Mouse (Mus musculus) embryonic stem cell, embryonic (primary cell): ENCODE results near the gene Ccdc173.

Experiments
- CTCF ChIA-PET, 4 experiments: fragments of 300-600 bp in 2 of 4; fragments of 350-600 bp in 2 of 4; sonication (Branson Sonifier 250); formaldehyde crosslinking; loops; one replicate each; lab custom pipeline; 2022; ENCODE audit warnings: inconsistent platforms in 2 of 4; lab: Charles Lee
- POLR2A ChIA-PET, 4 experiments: fragments of 300-600 bp in 2 of 4; fragments of 350-600 bp in 2 of 4; sonication (Branson Sonifier 250); formaldehyde crosslinking; loops; one replicate each; lab custom pipeline; 2022; ENCODE audit warnings: antibody characterized with exemption in 4 of 4, inconsistent platforms in 1 of 4; lab: Charles Lee

The Ccdc173 gene

DNA sequence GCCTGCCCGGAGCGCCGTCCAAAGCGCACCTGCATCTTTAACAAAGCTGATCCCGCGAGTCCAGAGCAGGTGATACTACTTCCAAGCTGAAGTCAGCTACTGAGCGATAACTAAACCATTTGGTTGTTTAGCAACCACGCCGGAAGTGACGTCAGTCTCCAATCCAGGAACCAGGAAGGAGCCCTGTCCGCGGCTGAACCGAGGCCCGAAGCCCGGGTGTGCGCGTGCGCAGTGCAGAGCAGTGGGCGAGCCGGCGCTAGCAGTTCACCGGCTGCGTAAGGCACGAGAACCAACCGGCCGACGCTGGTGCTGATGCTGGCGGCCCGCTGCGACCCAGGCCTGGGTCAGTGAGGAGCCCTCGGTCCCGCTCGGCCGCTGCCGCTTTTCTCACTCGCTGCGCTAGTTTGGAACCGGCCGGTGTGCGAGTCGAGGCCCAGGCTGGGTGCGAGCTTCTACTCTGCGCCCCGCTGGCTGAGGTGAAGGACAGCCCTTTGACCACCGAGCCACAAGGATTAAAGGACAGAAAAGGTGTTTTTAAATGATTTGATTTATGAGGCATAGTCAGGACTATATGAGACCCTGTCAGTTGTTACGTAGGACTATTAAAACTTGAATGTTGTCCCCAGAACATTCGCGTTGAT lies at the start of gene Ccdc173, which contains the start of gene Phospho2:
TSS of gene Ccdc173 (minus strand) at position 147 of the 641 bp plus-strand sequence.
TSS of gene Phospho2 (plus strand) at position 195 of the 641 bp plus-strand sequence.
- POLR2A ChIA-PET, result interaction anchor here in 3 of 4 experiments (0.5 to 2.8 kb wide), 43 partner anchors 8 to 197 kb away, joined by 3 to 20 read pairs (median 4); partner anchors contain the start of genes Klhl23 (in 3 of the 3), Fastkd1 (in 2 of the 3), Mettl5 (in 2 of the 3) and Ppig (in 2 of the 3)
- CTCF ChIA-PET, result interaction anchor here (0.5 to 3.6 kb wide), 31 partner anchors 9 to 176 kb away, joined by 3 to 42 read pairs (median 5); partner anchors contain the start of genes Klhl23 (in 2 of the 4), Bbs5 (in 1 of the 4), Mettl5 (in 1 of the 4) and Ppig (in 1 of the 4)

DNA sequence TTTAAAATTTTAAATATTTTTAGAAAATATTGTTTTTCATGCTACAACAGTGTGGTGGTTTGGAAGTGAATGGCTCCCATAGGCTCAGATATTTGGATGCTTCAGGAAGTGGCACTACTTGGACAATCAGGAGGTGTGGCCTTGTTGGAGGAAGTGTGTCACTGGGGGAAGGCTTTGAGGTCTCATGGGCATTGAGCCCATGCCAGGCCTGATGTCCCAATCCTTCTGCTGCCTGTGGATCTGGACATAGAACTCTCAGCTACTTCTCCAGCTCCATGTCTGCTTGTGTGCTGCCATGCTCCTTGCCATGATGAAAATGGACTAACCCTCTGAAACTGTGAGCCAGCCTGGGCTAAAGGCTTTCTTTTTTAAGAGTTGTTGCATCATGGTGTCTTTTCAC lies 49.3 kb upstream of the Ccdc173 start:
- POLR2A ChIA-PET, result interaction anchor here in 2 of 4 experiments (0.6 to 2.9 kb wide), 4 partner anchors 17 to 226 kb away, joined by 3 to 6 read pairs (median 4); no protein-coding TSS in a partner anchor

DNA sequence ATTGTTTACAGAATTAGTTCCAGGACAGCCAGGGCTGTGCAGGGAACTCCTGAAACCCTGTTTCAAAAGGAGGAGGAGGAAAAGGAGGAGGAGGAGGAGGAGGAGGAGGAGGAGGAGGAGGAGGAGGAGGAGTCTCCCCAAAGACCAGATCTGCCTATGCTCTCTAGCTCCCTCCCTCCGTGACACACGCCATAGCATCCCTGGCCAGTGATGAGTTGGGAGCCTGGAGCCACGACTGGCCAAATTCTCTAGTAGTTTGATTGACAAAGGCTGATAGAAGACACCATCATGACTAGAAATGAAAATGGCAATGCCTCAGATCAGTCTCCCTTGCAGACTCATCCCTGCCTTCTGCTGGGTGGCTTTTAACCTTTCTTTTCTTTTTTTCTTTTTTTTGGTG lies 48.6 kb upstream of the Ccdc173 start:
- CTCF ChIA-PET, result interaction anchor here (0.6 to 1.9 kb wide), 28 partner anchors 8 to 720 kb away, joined by 3 to 10 read pairs (median 4); partner anchors contain the start of gene Klhl23 (in 1 of the 4)
- POLR2A ChIA-PET, result interaction anchor here in 3 of 4 experiments (0.6 to 2.9 kb wide), 7 partner anchors 9 to 567 kb away, joined by 3 to 7 read pairs (median 5); no protein-coding TSS in a partner anchor

More for the DNA sequence above, 49.3 kb upstream of the Ccdc173 start:
- CTCF ChIA-PET, result interaction anchor here in 3 of 4 experiments (0.6 to 1.7 kb wide), 7 partner anchors 9 to 458 kb away, joined by 3 to 8 read pairs (median 3); no protein-coding TSS in a partner anchor

- POLR2A ChIA-PET, result interaction anchor here in 2 of 4 experiments (0.9 to 2.9 kb wide), 6 partner anchors 8 to 20 kb away, joined by 3 to 7 read pairs (median 4); no protein-coding TSS in a partner anchor
- CTCF ChIA-PET, result interaction anchor here (0.6 to 1.9 kb wide), 25 partner anchors 8 to 720 kb away, joined by 3 to 10 read pairs (median 4); partner anchors contain the start of gene Klhl23 (in 1 of the 4)
These were observed 48.0 kb upstream of the Ccdc173 start for GRCm38 (mm10) chr2:69837244-69837967.

GRCm38 (mm10) chr2:69830116-69830515 lies 40.7 kb upstream of the Ccdc173 start:
- ChIA-PET CTCF (interaction anchor here in 1 of 4 experiments (1.0 kb wide), 1 partner anchor 8 kb away, joined by 3 read pairs; no protein-coding TSS in a partner anchor), POLR2A (interaction anchor here in 2 of 4 experiments (0.6 to 1.6 kb wide), 2 partner anchors 8 to 566 kb away, joined by 6 to 7 read pairs; no protein-coding TSS in a partner anchor)

DNA sequence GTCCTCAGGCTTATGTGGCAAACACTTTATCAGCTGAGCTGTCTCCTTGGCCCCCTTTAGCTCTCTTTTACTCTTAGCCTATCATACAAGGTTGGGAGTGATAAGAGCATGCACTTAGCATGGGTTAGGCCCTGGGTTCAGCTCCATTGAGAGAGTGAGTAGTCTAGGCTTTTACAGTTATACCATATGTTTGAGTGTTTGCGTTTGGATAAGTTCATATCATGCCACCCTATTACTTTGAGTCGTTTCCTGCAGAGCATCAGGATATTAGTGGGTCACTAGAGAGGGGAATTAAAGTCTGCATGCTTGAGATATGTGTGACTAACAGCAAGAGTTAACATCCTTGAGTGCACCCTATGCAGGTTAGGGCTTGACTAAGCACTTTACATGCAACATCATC lies 40.3 kb upstream of the Ccdc173 start:
- POLR2A ChIA-PET, result interaction anchor here in 1 of 4 experiments (1.6 kb wide), 1 partner anchor 8 kb away, joined by 7 read pairs; no protein-coding TSS in a partner anchor
- CTCF ChIA-PET, result interaction anchor here in 2 of 4 experiments (0.6 to 1.0 kb wide), 2 partner anchors 8 to 767 kb away, joined by 3 read pairs; no protein-coding TSS in a partner anchor

DNA sequence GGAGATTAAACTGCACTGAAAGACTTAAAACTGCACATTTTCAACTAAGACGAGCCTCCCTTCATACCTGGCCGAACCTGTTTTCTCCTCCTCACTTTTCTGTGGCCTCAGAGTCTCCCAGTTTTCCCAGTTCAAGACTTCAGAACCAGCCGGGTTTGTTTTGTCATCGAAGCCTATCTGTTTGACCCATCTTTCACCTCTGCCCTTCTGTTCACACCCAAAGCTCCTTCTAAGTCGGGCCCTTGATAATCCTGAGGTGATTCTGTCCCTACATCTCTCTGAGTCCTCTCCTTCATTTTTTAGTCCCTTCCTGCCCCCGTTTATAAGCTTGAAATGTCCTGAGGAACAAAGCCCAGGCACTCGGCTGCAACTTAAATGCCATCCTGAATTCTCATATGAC lies 38.7 kb upstream of the Ccdc173 start:
- ChIA-PET CTCF (interaction anchor here in 2 of 4 experiments (0.9 to 1.5 kb wide), 3 partner anchors 10 to 25 kb away, joined by 3 to 4 read pairs (median 4); no protein-coding TSS in a partner anchor), POLR2A (interaction anchor here in 1 of 4 experiments (1.5 kb wide), 1 partner anchor 8 kb away, joined by 4 read pairs; no protein-coding TSS in a partner anchor)

GRCm38 (mm10) chr2:69826380-69826779 lies 37.0 kb upstream of the Ccdc173 start:
- ChIA-PET POLR2A (interaction anchor here in 3 of 4 experiments (0.8 to 1.8 kb wide), 5 partner anchors 9 to 36 kb away, joined by 3 to 4 read pairs (median 4); partner anchors contain the start of genes Ccdc173 (in 1 of the 3) and Phospho2 (in 1 of the 3)), CTCF (interaction anchor here in 2 of 4 experiments (0.7 to 1.5 kb wide), 3 partner anchors 11 to 45 kb away, joined by 4 to 6 read pairs (median 6); no protein-coding TSS in a partner anchor)

- ChIA-PET CTCF (interaction anchor here in 2 of 4 experiments (0.7 to 1.5 kb wide), 3 partner anchors 12 to 45 kb away, joined by 4 to 6 read pairs (median 6); no protein-coding TSS in a partner anchor), POLR2A (interaction anchor here in 3 of 4 experiments (0.6 to 4.2 kb wide), 6 partner anchors 12 to 74 kb away, joined by 3 to 21 read pairs (median 4); partner anchors contain the start of genes Ccdc173 (in 1 of the 3) and Phospho2 (in 1 of the 3))
These were observed 36.5 kb upstream of the Ccdc173 start for GRCm38 (mm10) chr2:69825898-69826297.

GRCm38 (mm10) chr2:69823129-69823677 lies 33.8 kb upstream of the Ccdc173 start:
- POLR2A ChIA-PET, result interaction anchor here in 3 of 4 experiments (0.6 to 4.2 kb wide), 7 partner anchors 19 to 165 kb away, joined by 3 to 21 read pairs (median 5); partner anchors contain the start of genes Ccdc173 (in 1 of the 3), Phospho2 (in 1 of the 3) and Ppig (in 1 of the 3)
- CTCF ChIA-PET, result interaction anchor here in 3 of 4 experiments (1.5 to 2.2 kb wide), 4 partner anchors 10 to 44 kb away, joined by 3 to 7 read pairs (median 4); no protein-coding TSS in a partner anchor

- CTCF ChIA-PET, result interaction anchor here (1.0 to 2.2 kb wide), 10 partner anchors 10 to 143 kb away, joined by 3 to 11 read pairs (median 3); no protein-coding TSS in a partner anchor
These were observed 33.2 kb upstream of the Ccdc173 start for GRCm38 (mm10) chr2:69822361-69823128.

DNA sequence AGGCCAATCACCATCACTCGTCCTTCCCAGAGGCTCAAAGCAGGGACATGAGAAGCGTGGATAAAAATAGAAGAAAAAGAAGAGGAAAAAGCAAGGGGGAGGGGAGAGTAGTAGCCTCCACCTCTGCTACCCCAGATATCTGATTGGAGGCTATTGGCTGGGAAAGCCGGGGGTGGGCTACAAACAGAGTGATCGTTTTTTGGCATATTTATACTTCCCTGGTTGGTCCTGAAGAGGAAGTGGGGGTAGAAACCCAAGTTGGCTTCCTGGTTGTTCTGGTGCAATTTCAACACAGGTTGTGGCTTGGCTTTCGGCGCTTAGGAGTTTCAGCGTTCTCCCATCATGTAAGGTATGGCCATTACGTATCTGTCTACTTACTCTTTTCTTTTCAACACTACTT lies 32.3 kb upstream of the Ccdc173 start, which contains the start of gene Klhl23:
TSS of gene Klhl23 (plus strand) at position 234 of the 400 bp plus-strand sequence.
- CTCF ChIA-PET, result interaction anchor here (1.0 to 2.2 kb wide), 9 partner anchors 9 to 142 kb away, joined by 3 to 11 read pairs (median 4); no protein-coding TSS in a partner anchor
- POLR2A ChIA-PET, result interaction anchor here (0.7 to 4.2 kb wide), 22 partner anchors 9 to 175 kb away, joined by 3 to 21 read pairs (median 5); partner anchors contain the start of genes Ccdc173 (in 2 of the 4), Phospho2 (in 2 of the 4), Bbs5 (in 1 of the 4) and Mettl5 (in 1 of the 4)

More at GRCm38 (mm10) chr2:69822361-69823128, 33.2 kb upstream of the Ccdc173 start:
- POLR2A ChIA-PET, result interaction anchor here (0.7 to 4.2 kb wide), 22 partner anchors 10 to 175 kb away, joined by 3 to 21 read pairs (median 5); partner anchors contain the start of genes Ccdc173 (in 2 of the 4), Phospho2 (in 2 of the 4), Bbs5 (in 1 of the 4) and Mettl5 (in 1 of the 4)

GRCm38 (mm10) chr2:69820201-69820600 lies 30.8 kb upstream of the Ccdc173 start:
- POLR2A ChIA-PET, result no interaction called here

DNA sequence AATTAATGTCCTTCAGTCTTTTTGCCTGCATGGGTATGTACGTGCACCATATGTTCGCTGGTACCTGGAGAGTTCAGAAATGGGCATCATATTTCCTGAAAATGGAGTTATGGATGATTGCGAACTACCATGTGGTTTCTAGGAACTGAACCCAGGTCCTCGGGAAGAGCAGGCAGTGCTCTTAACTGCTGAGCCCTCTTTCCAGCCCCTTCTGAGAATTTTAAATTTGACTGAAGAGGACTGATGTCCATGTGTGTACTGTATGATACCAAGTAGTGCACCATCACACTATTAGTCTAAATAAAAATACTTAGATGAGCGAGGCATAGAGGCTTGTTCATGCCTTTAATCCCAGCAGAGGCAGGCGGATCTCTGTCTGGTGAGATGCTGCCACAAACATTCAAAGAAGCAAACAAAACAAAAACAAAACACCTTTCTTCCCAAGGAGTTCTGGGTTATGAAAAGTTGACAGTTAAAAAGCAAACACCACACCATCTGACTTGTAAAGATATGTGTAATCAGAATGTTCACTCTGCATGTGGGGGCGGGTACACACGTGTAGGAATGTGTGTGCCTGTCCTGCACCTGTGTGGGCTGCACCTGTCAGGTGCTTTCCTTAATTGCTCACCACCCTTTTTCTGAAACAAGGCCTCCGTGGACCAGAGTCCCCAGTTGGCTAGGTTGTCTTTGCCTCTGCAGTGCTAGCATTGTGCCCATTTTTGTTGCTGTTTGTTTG lies 29.1 kb upstream of the Ccdc173 start:
- ChIA-PET POLR2A (interaction anchor here in 2 of 4 experiments (0.7 to 1.5 kb wide), 3 partner anchors 15 to 29 kb away, joined by 3 to 5 read pairs (median 3); partner anchors contain the start of genes Ccdc173 (in 1 of the 2) and Phospho2 (in 1 of the 2)), CTCF (interaction anchor here in 2 of 4 experiments (1.0 kb wide), 2 partner anchors 16 kb away, joined by 3 read pairs; no protein-coding TSS in a partner anchor)

More at GRCm38 (mm10) chr2:69820201-69820600, 30.8 kb upstream of the Ccdc173 start:
- CTCF ChIA-PET, result interaction anchor here in 1 of 4 experiments (0.7 kb wide), 1 partner anchor 217 kb away, joined by 3 read pairs; no protein-coding TSS in a partner anchor
